ENCODE assay signal across 28 mouse cellular contexts in genomic region chr10:62007958-62008357, GRCm38 (mm10).
"Had no signal": no experiment of that assay in that cellular context is flagged by ENCODE, and none has a peak within 500 bp of the region (broad histone marks: within the 10 kb centered on the region; RNA-seq: fewer than 3 reads in every experiment).

No protein-coding gene starts in this region.

- H3K4me3 ChIP-seq: embryonic facial prominence, embryonic 10.5 days; embryonic facial prominence, embryonic 12.5 days; embryonic facial prominence, embryonic 13.5 days; embryonic facial prominence, embryonic 15.5 days; erythroblast, embryonic 14.5 days; forebrain, embryonic 10.5 days; forebrain, embryonic 12.5 days; forebrain, embryonic 13.5 days; forebrain, embryonic 15.5 days; gastrocnemius, adult 2 months had no signal

- H3K9me3 ChIP-seq: embryonic facial prominence, embryonic 10.5 days; embryonic facial prominence, embryonic 12.5 days; embryonic facial prominence, embryonic 13.5 days; embryonic facial prominence, embryonic 15.5 days; forebrain, embryonic 10.5 days; forebrain, embryonic 12.5 days; forebrain, embryonic 13.5 days; forebrain, embryonic 15.5 days had no signal

- DNase-seq: cerebellum, adult 2 months; cerebellum, adult 8-10 months; cerebellum, adult 9-10 months; cerebellum, adult 9-11 months; cerebellum, postnatal 10 days; cerebellum, postnatal 14 days; cerebellum, postnatal 25 days; cerebellum, postnatal 36 days; embryo, embryonic 11 days; forebrain, postnatal 0 days; gastrocnemius, adult 2 months; gastrocnemius, postnatal 10 days; gastrocnemius, postnatal 14 days; gastrocnemius, postnatal 25 days; gastrocnemius, postnatal 36 days; heart, adult 11 months; heart, adult 18-20 months had no signal

- H3K27ac ChIP-seq: embryonic facial prominence, embryonic 10.5 days; embryonic facial prominence, embryonic 12.5 days; embryonic facial prominence, embryonic 13.5 days; embryonic facial prominence, embryonic 15.5 days; forebrain, embryonic 10.5 days; forebrain, embryonic 12.5 days; forebrain, embryonic 13.5 days; forebrain, embryonic 15.5 days; gastrocnemius, adult 2 months had no signal

- H3K4me1 ChIP-seq: embryonic facial prominence, embryonic 15.5 days; forebrain, embryonic 12.5 days; forebrain, embryonic 13.5 days; forebrain, embryonic 15.5 days had no signal

- H3K4me2 ChIP-seq: embryonic facial prominence, embryonic 12.5 days; embryonic facial prominence, embryonic 13.5 days; embryonic facial prominence, embryonic 15.5 days; forebrain, embryonic 12.5 days; forebrain, embryonic 13.5 days; forebrain, embryonic 15.5 days had no signal

- ATAC-seq: forebrain, embryonic 13.5 days; forebrain, embryonic 14.5 days; forebrain, embryonic 15.5 days; forebrain, embryonic 16.5 days; forebrain, postnatal 0 days had no signal

- H3K27me3 ChIP-seq: embryonic facial prominence, embryonic 12.5 days; embryonic facial prominence, embryonic 13.5 days; embryonic facial prominence, embryonic 15.5 days; forebrain, embryonic 15.5 days had no signal

- H3K36me3 ChIP-seq: embryonic facial prominence, embryonic 10.5 days; embryonic facial prominence, embryonic 12.5 days; embryonic facial prominence, embryonic 13.5 days; embryonic facial prominence, embryonic 15.5 days; forebrain, embryonic 10.5 days; forebrain, embryonic 12.5 days; forebrain, embryonic 15.5 days had no signal

- H3K9ac ChIP-seq: embryonic facial prominence, embryonic 12.5 days; embryonic facial prominence, embryonic 13.5 days; embryonic facial prominence, embryonic 15.5 days; forebrain, embryonic 12.5 days; forebrain, embryonic 13.5 days; forebrain, embryonic 15.5 days; forebrain, postnatal 0 days had no signal
